Mouse (Mus musculus): ENCODE measurements around the gene Kremen1. TPM values are rescaled to one million over a fixed set of nuclear protein-coding genes. Genes with fewer than 3 reads are reported as not detected.

Gene Kremen1
- total and polyA plus RNA-seq, 2 experiments from 2014 or later = 28.5 to 90.2 TPM

DNA sequence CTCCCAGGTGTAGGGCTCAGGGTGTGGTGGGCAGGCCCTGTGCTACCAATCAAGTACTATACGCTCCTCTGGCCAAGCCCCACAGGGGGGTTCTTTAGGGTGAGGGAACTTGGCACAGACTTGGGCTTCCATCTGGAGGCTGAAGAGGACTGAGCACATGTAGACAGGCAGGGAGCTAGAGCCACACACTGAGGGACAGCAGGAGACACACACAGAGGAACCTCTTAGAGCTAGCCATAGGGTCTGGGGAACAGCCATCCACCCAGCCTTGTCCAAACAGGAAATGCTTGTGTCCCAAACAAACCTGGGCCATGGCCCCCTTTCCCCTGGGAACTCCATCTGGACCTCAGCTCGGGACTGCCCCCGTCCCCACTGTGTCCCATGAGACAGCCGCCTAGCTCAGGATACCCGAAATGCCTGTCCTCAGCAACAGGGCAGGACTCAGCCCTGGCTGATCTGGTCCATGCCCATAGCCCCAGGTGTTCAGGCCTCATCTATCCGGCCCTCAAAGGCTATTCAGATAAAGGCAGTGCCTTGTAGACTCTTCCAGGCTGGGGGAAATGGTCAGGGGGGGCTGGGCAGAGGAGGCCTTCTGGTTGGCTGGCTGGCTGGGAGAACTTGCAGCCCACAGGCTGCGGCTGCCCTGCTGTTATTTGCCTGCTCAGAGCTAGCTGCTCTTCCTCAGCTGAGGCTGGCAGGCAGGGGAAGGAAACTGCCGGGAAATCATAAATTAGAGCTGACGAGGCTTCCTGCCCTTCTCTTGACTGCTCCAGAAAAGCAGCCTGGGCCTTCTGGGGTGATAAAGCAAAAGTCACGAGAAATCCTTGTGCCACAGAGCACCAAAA, 106.2 kb downstream of the Kremen1 start:
- Histone ChIP-seq H3K4me2 (ENCODE audit: low read depth, low read length) (no peak overlapping the region), H3K27me3 (ENCODE audit: control insufficient read depth, insufficient read depth, low read length) (peaks cover 12% of the 10 kb centered on the region; the same call in 1 of the 2 replicates), H3K4me3 (ENCODE audit: low read depth, low read length) (no peak overlapping the region), H3K36me3 (replicated peaks; ENCODE audit: control insufficient read depth, insufficient read depth, low read length) (no peaks in the 10 kb centered on the region), H3K9me3 (replicated peaks; ENCODE audit: control insufficient read depth, low read length) (no peaks in the 10 kb centered on the region), H3K9ac (replicated peaks; ENCODE audit: low read depth, low read length) (no peak overlapping the region), H3K27ac (ENCODE audit: low read depth) (no peak overlapping the region), H3K4me1 (ENCODE audit: control insufficient read depth, insufficient read depth) (no peaks in the 10 kb centered on the region)
- ATAC-seq (ENCODE audit: insufficient read depth, low read depth) = peak; percentile 36; the same call in 1 of the 2 replicates
- no peak for DNase-seq (ENCODE audit: low spot score)
- 50% methylated on average over 10 of the region's 10 CpGs for WGBS
- TF ChIP-seq CTCF (IDR thresholded peaks at IDR 0.05; ENCODE audit: low read depth) = no peak
- no peak for TF ChIP-seq EP300 (IDR thresholded peaks at IDR 0.05; ENCODE audit: low read depth)

DNA sequence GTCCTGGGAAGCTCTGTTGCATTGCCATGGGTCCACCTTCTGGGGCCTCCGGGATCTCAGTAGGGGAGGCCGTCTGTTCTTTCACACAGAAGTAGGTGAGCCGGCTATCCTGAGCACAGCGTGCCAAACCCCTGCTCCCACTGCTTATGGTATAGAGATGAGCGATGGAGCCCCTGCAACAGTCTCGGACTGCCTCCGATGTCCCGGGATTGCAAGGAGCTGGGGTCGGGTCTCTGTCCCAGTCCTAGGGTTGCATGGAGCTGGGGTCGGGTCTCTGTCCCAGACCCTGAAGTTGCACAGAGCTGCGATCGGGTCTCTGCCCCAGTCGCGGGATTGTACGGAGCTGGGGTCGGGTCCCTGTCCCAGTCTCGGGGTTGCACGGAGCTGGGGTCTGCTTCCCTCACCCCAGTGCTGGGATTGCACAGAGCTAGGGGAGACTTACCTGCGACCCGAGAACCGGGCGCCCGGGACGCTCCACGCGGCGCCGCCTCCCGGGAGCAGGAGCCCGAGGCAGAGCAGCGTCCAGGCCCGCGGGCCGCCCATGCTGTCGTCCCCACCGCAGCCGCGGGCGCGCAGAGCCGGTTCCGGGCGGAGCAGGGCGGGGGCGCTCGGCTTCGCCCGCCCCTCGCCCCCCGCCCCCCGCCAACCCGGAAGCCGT, 109.5 kb downstream of the Kremen1 start, which contains the start of gene Emid1:
Gene Emid1, minus strand, starts transcription at position 578 of the 658 bp plus-strand sequence.
- peak within 1 kb of the TSS; percentile 56 for H3K9ac ChIP-seq (replicated peaks; ENCODE audit: low read depth, low read length)
- ATAC-seq (ENCODE audit: insufficient read depth, low read depth) = peak; percentile 29; the same call in 1 of the 2 replicates
- no peaks in the 10 kb centered on the region for H3K36me3 ChIP-seq (replicated peaks; ENCODE audit: control insufficient read depth, insufficient read depth, low read length)
- H3K4me3 ChIP-seq (ENCODE audit: low read depth, low read length) = peak within 1 kb of the TSS; percentile 51
- 2% methylated on average over 40 of the region's 53 CpGs for WGBS
- H3K4me1 ChIP-seq (ENCODE audit: control insufficient read depth, insufficient read depth) = no peaks in the 10 kb centered on the region
- H3K9me3 ChIP-seq (replicated peaks; ENCODE audit: control insufficient read depth, low read length) = no peaks in the 10 kb centered on the region
- peak within 1 kb of the TSS; percentile 22; the same call in 1 of the 2 replicates for H3K27ac ChIP-seq (ENCODE audit: low read depth)
- H3K4me2 ChIP-seq (ENCODE audit: low read depth, low read length) = peak within 1 kb of the TSS; percentile 77
- peaks cover 19% of the 10 kb centered on the region; the same call in 1 of the 2 replicates for H3K27me3 ChIP-seq (ENCODE audit: control insufficient read depth, insufficient read depth, low read length)
- TF ChIP-seq CTCF (IDR thresholded peaks at IDR 0.05; ENCODE audit: low read depth) = no peak
- no peak for DNase-seq (ENCODE audit: low spot score)

DNA sequence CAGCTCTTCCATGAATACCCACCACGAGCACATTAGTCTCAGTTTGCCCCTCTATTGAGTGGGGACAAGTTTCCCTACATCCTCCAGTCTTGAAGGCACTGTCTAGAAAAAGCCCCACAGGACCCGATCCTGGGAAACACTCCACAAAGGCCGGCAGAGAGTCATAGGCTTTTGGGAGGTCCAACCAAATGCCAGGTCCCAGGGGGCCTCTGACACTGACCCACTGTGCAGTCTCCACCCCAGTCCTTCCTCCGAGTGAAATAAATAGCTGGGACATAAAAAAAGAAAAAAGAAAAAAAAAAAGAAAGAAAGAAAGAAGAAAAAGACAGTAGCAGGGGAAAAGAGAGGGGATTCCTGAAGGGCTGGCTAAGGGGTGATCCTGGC, 110.1 kb downstream of the Kremen1 start:
- 65% methylated on average over 4 of the region's 4 CpGs for WGBS
- peak overlapping the region; percentile 77 for H3K4me2 ChIP-seq (ENCODE audit: low read depth, low read length)
- peaks cover 19% of the 10 kb centered on the region; the same call in 1 of the 2 replicates for H3K27me3 ChIP-seq (ENCODE audit: control insufficient read depth, insufficient read depth, low read length)
- H3K36me3 ChIP-seq (replicated peaks; ENCODE audit: control insufficient read depth, insufficient read depth, low read length) = no peaks in the 10 kb centered on the region
- H3K27ac ChIP-seq (ENCODE audit: low read depth) = no peak overlapping the region
- no peaks in the 10 kb centered on the region for H3K4me1 ChIP-seq (ENCODE audit: control insufficient read depth, insufficient read depth)
- DNase-seq (ENCODE audit: low spot score) (no peak), ATAC-seq (ENCODE audit: insufficient read depth, low read depth) (no peak)
- H3K9ac ChIP-seq (replicated peaks; ENCODE audit: low read depth, low read length) = no peak overlapping the region
- peak overlapping the region; percentile 51; the same call in 1 of the 2 replicates for H3K4me3 ChIP-seq (ENCODE audit: low read depth, low read length)
- TF ChIP-seq EP300 (IDR thresholded peaks at IDR 0.05; ENCODE audit: low read depth) = no peak
- no peak for TF ChIP-seq CTCF (IDR thresholded peaks at IDR 0.05; ENCODE audit: low read depth)
- H3K9me3 ChIP-seq (replicated peaks; ENCODE audit: control insufficient read depth, low read length) = no peaks in the 10 kb centered on the region

DNA sequence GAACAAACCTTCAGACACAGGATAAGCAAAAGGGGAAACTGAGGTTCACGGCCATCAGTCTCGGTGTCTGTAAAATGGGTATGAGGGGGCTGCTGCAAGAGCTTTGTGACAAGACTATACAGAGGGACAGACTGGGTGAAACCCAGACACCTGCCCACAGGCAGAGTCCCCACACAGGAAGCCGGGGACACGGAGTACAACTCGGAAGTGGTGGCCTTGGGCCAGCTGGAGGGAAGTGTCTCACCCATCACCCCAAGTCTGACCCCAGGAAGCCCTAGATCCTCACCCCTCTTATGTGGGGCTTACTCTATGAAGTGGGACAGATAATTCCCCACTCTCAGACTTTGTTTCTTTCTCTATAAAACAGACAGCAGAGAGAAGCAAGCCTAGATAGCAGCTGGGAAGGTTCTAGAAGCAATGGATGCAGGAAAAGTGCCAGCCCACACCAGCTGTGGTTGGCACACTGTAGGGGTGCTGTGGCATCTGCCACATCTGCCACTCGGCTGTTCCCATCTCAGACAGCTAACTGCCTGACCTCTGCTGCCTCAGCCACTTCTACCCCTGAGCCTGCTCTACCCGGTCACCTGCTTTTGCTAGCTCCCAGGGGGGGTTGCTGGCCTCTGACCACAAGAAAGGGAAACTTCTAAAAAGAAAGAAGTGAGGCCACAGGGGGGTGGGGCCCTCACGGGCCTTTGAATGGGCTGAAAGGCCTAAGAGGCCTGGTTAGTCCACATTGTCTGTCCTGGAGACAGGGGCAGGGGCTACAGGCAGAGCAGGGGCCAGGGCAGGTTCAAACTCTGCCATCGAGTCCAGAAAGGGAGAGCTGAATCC, 110.7 kb downstream of the Kremen1 start:
- H3K4me3 ChIP-seq (ENCODE audit: low read depth, low read length) = no peak overlapping the region
- TF ChIP-seq EP300 (IDR thresholded peaks at IDR 0.05; ENCODE audit: low read depth) = no peak
- TF ChIP-seq CTCF (IDR thresholded peaks at IDR 0.05; ENCODE audit: low read depth) = no peak
- H3K27me3 ChIP-seq (ENCODE audit: control insufficient read depth, insufficient read depth, low read length) = peaks cover 19% of the 10 kb centered on the region; the same call in 1 of the 2 replicates
- no peaks in the 10 kb centered on the region for H3K4me1 ChIP-seq (ENCODE audit: control insufficient read depth, insufficient read depth)
- DNase-seq (ENCODE audit: low spot score) = no peak
- H3K36me3 ChIP-seq (replicated peaks; ENCODE audit: control insufficient read depth, insufficient read depth, low read length) = no peaks in the 10 kb centered on the region
- H3K9ac ChIP-seq (replicated peaks; ENCODE audit: low read depth, low read length) = no peak overlapping the region
- H3K27ac ChIP-seq (ENCODE audit: low read depth) = no peak overlapping the region
- WGBS = 80% methylated on average over 9 of the region's 9 CpGs
- no peak for ATAC-seq (ENCODE audit: insufficient read depth, low read depth)
- H3K9me3 ChIP-seq (replicated peaks; ENCODE audit: control insufficient read depth, low read length) = no peaks in the 10 kb centered on the region
- H3K4me2 ChIP-seq (ENCODE audit: low read depth, low read length) = no peak overlapping the region

DNA sequence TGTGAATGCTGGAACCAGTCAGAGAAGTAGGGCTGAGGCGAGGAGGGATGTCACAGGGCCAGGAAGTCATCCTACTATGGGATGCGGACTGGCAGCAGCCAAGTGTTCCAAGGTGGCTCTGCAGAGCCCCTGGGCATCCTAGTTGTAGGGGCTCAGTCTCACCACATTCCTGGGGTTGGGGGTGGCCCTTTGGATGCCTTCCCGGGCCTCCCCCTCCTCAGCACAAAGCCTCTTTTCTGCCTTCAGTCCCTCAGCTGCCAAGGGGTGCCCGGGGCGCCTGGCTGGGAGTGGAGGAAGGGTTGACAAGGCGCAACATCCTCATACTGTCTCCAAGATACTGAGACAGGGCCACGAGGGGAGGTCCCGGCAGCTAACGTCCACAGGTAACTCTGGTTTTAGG, 111.4 kb downstream of the Kremen1 start:
- DNase-seq (ENCODE audit: low spot score) (no peak), ATAC-seq (ENCODE audit: insufficient read depth, low read depth) (no peak)
- Histone ChIP-seq H3K4me1 (ENCODE audit: control insufficient read depth, insufficient read depth) (no peaks in the 10 kb centered on the region), H3K9me3 (replicated peaks; ENCODE audit: control insufficient read depth, low read length) (no peaks in the 10 kb centered on the region), H3K4me2 (ENCODE audit: low read depth, low read length) (no peak overlapping the region), H3K4me3 (ENCODE audit: low read depth, low read length) (no peak overlapping the region), H3K36me3 (replicated peaks; ENCODE audit: control insufficient read depth, insufficient read depth, low read length) (no peaks in the 10 kb centered on the region), H3K27ac (ENCODE audit: low read depth) (no peak overlapping the region), H3K9ac (replicated peaks; ENCODE audit: low read depth, low read length) (no peak overlapping the region), H3K27me3 (ENCODE audit: control insufficient read depth, insufficient read depth, low read length) (peaks cover 19% of the 10 kb centered on the region; the same call in 1 of the 2 replicates)
- TF ChIP-seq CTCF (IDR thresholded peaks at IDR 0.05; ENCODE audit: low read depth) (no peak), EP300 (IDR thresholded peaks at IDR 0.05; ENCODE audit: low read depth) (no peak)
- WGBS = 83% methylated on average over 9 of the region's 9 CpGs

Data from heart, postnatal 0 days (tissue).